Mouse (Mus musculus): ENCODE measurements at regions not wholly inside any gene's neighbourhood (a gene's known extent, or its start where the extent isn't known, plus 50 kb on each side); places are given as distances from the start of the nearest gene placed in this dataset.

DNA sequence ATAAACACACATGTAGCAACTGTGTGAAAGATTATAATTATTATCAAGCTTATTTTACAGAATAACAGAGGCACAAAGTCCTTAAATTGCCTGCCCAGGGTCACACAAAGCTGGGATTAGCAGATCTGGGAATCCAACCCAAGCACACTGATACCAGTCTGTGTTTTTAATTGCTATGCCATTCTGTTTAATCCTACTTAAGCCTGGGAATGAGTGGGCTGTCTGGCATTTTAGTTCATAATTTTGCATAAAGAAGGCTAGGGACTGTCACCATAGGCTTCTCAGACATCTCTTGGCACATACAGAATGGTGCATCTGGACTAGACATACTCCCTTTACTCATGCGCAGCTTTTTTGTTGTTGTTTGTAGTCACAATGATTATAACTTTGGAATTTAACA, 78.4 kb upstream of the Prmt6 start:
- H3K4me2 ChIP-seq, result no peak overlapping the region
- H3K36me3 ChIP-seq (ENCODE audit: control insufficient read depth, insufficient read depth, low read length), result no peaks in the 10 kb centered on the region
- no peak overlapping the region for H3K27ac ChIP-seq (ENCODE audit: low read depth, low read length)
- no peaks in the 10 kb centered on the region for H3K9me3 ChIP-seq (ENCODE audit: control insufficient read depth, low read length)
- DNase-seq (ENCODE audit: low spot score, missing footprints), result no peak
- ATAC-seq (ENCODE audit: low FRiP score), result peak; percentile 46; the same call in 1 of the 2 replicates
- H3K4me1 ChIP-seq (ENCODE audit: control insufficient read depth, insufficient read depth, low read length), result peaks cover 2% of the 10 kb centered on the region; the same call in 1 of the 2 replicates
- H3K9ac ChIP-seq (ENCODE audit: low read length), result no peak overlapping the region
- H3K4me3 ChIP-seq (ENCODE audit: low read depth, low read length), result no peak overlapping the region
- WGBS, result 86% methylated on average over 1 of the region's 1 CpGs
- H3K27me3 ChIP-seq (ENCODE audit: control insufficient read depth, insufficient read depth, low read length), result no peaks in the 10 kb centered on the region

DNA sequence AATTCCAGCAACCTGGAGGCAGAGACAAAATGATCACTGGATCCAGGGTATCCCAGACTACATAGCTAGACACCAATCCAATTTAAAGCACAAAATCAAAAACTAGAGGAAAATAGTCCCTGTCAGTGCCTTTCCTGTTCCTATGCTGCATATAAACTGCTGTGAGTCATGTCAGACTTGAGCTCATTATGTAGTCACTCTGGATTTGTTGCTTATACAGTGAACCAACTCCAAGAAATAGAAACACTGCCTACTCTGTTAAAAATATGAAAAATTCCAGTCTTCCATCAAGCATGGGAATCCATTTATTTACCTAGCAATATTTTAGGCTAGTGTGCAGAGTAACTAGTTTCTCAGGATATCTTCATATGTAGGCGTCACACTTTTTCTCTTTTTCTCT, 59.5 kb upstream of the Prmt6 start:
- Histone ChIP-seq H3K27ac (ENCODE audit: low read depth, low read length) (no peak overlapping the region), H3K27me3 (ENCODE audit: control insufficient read depth, insufficient read depth, low read length) (no peaks in the 10 kb centered on the region), H3K4me2 (no peak overlapping the region), H3K4me1 (ENCODE audit: control insufficient read depth, insufficient read depth, low read length) (no peaks in the 10 kb centered on the region), H3K36me3 (ENCODE audit: control insufficient read depth, insufficient read depth, low read length) (no peaks in the 10 kb centered on the region), H3K4me3 (ENCODE audit: low read depth, low read length) (no peak overlapping the region), H3K9ac (ENCODE audit: low read length) (no peak overlapping the region), H3K9me3 (ENCODE audit: control insufficient read depth, low read length) (no peaks in the 10 kb centered on the region)
- WGBS, result 90% methylated on average over 1 of the region's 1 CpGs
- no peak for DNase-seq (ENCODE audit: low spot score, missing footprints)
- ATAC-seq (ENCODE audit: low FRiP score), result no peak

DNA sequence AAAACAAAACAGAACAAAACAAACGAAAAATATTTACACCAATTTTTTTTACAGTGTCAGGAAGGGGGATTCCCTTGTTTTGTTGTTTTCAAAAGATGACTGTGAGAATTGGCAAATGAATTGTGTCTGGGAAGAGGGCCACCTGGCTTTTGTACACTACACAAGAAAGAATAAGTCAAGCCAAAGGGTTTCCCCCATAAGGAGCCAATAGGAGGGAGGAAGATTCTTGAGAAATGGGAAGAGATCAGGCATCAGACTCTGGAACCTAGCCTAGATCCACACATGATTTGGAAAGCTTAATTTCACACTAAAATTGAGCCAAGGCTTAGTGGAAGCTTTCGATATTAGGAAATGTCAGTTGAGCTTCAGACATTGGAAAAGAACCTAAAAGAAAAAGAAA, 52.4 kb upstream of the Prmt6 start:
- 86% methylated on average over 2 of the region's 2 CpGs for WGBS
- DNase-seq (ENCODE audit: low spot score, missing footprints) (no peak), ATAC-seq (ENCODE audit: low FRiP score) (no peak)
- H3K4me2 ChIP-seq, result no peak overlapping the region
- no peaks in the 10 kb centered on the region for H3K36me3 ChIP-seq (ENCODE audit: control insufficient read depth, insufficient read depth, low read length)
- no peaks in the 10 kb centered on the region for H3K4me1 ChIP-seq (ENCODE audit: control insufficient read depth, insufficient read depth, low read length)
- no peaks in the 10 kb centered on the region for H3K27me3 ChIP-seq (ENCODE audit: control insufficient read depth, insufficient read depth, low read length)
- no peak overlapping the region for H3K4me3 ChIP-seq (ENCODE audit: low read depth, low read length)
- no peak overlapping the region for H3K27ac ChIP-seq (ENCODE audit: low read depth, low read length)
- no peaks in the 10 kb centered on the region for H3K9me3 ChIP-seq (ENCODE audit: control insufficient read depth, low read length)
- no peak overlapping the region for H3K9ac ChIP-seq (ENCODE audit: low read length)
